Comparison of ENCODE assay signal across 1 mouse cellular context in the genomic region with DNA sequence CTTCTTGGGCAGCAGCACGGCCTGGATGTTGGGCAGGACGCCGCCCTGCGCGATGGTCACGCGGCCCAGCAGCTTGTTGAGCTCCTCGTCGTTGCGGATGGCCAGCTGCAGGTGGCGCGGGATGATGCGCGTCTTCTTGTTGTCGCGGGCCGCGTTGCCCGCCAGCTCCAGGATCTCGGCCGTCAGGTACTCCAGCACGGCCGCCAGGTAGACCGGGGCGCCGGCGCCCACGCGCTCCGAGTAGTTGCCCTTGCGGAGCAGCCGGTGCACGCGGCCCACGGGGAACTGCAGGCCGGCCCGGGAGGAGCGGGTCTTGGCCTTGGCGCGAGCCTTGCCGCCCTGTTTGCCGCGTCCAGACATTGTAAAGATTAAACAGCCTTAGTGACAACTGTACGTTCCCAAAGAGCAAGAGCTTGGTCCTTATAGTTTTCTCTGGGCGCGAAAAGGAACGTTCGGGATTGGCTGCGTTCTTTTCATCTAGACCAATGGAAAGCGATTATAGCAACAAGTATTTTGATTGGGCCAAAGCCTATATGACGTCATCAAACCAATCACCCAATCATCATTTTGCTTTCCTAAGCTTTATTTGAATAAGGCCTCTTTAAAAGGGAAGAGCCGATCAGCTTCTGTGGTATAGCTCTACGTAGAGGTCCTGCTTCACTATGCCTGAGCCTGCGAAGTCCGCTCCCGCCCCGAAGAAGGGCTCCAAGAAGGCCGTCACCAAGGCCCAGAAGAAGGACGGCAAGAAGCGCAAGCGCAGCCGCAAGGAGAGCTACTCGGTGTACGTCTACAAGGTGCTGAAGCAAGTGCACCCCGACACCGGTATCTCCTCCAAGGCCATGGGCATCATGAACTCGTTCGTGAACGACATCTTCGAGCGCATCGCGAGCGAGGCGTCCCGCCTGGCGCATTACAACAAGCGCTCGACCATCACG.
TF ChIP-seq lines count a peak whose summit lies in the region.

A gene (minus strand): TSS at position 377 of the 935 bp plus-strand sequence.
A gene (plus strand): TSS at position 647 of the 935 bp plus-strand sequence.

TF ChIP-seq in MEL, 35 proteins besides CTCF, POLR2A, EP300 and RAD21:
- 0 out of 2 replicates have a peak, but pooled peaks have one; percentile 69 for TF ChIP-seq UBTF (IDR thresholded peaks at IDR 0.05; ENCODE audit: borderline replicate concordance, insufficient read depth, low read depth, low read length)
- peak; percentile 95; the same call in 1 of the 2 replicates for TF ChIP-seq POLR2AphosphoS5 (IDR thresholded peaks at IDR 0.05; ENCODE audit: borderline replicate concordance, low read depth, low read length)
- peak; percentile 98 for TF ChIP-seq TBP (IDR thresholded peaks at IDR 0.05; ENCODE audit: low read depth, low read length)
TF ChIP-seq in MEL: peak in this region for 3; not testable (repeated sequence) for 32.
